Mouse (Mus musculus): ENCODE data around the gene Abi3.

The Abi3 gene

DNA sequence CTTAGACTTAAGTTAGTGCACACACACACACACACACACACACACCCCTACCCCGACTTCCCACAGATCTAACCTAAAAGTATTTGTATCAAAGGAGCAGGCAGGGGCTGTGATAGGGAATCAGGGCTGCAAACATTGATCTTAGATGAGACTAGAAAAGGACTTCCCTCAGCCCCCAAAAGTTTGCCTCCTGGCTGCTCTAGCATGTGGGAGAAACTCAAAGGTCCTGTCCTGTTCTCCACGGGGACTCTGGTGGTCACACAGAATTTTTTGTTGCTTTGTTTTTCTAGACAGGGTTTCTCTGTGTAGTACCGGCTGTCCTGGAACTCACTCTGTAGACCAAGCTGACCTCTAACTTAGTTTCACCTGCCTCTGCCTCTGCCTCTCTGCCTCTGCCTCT, 16.7 kb downstream of the Abi3 start:
- no peak for DNase-seq (ENCODE audit: low spot score in 2 of 2)

DNA sequence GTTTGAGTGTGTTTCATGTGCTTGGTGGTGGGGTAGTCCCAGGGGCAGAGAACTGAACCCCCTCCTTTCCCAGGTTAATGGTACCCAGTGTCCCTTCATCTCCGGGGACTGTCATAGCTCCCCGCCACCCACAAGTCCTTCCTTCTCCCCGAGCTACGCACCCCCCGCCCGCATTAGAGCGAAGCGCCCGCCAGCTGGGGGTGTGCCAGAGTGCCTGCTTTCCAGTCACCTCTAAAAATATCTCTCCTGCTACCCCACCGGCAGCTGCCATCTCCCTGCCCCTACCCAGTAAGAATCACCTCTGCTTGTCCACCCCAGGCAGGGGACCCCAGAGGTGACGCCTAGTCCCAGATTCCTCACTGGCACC, 17.4 kb downstream of the Abi3 start:
- DNase-seq (ENCODE audit: low spot score in 2 of 2) = peak in 1 of 2 experiments; percentile 37

DNA sequence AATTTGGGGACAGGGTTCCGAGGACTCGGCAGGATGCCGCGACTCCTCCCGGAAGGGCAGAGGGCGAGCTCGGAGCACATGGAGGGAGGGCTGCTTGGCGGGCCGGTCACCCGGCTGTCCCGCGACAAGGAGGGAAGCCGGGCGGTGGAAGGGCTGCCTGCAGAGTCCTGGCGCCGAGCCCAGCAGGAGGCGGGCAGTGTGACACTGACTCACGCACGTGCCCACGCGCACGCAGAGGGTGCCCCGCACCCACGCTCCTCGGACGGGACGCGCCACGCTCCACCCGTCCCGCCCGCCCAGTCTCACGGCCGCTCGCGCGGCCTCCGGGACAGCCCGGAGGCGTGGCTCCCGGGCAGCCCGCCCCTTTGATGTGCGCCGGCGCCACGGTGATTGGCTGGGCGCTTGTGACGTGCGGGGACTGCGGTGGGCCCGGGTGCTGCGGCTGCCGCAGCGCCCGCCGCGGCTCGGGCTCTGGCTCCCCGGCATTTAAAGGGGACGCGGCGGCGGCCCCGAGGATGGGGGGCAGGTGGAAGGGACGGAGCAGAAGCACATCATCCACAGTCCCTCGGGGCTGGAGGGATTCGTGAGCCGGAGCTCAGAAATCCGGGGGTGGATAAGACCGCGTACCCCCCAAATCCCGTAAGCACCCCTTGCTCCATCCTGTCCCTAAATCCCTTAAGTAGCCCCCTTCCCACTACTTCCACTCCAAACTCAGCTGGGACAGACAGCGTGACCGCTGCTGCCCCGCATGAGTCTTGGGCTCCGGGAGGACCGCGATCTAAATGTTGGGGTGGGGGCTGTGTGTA, 18.0 kb downstream of the Abi3 start, which contains the start of gene Phospho1:
Gene Phospho1 (plus strand): TSS at position 429 of the 806 bp plus-strand sequence.
- DNase-seq (ENCODE audit: low spot score in 2 of 2) = peak; percentile 77 to 89

DNA sequence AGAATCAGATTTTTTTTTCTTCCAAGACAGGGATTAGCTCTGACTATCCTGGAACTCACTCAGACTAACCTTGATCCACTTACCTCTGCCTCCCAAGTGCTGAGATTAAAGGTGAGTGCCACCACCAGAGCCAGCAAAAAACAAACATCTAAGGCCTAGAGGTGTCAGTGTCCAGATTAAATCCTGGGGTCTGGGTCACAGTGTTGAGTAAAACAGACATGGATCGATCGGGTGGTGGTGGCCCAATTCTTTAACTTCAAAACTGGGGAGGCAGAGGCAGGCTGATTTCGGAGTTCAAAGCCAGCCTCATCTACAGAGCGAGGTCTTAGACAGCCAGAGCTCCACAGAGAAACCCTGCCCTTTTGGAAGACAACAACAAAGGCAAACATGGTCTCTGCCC, 19.8 kb downstream of the Abi3 start:
- no peak for DNase-seq (ENCODE audit: low spot score in 2 of 2)

DNA sequence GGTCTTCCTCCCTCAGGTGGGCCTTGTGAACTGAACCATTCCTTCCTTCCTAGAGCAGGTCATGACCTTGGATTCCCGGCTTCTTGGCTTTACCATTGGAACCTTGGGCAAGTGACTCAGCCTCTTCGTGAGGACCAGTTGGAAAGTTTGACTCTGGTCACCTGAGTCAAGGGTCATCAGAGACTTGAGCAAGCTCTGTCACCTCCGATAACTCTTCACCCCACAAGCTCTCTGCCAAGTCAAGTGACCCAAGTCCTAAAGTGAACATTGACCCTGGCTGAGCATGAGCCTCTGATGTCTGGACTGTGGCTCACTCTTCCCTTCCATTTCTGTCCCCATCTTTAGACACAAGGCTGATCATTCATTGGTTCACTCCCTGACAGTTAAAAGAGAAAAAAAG, 20.8 kb downstream of the Abi3 start:
- DNase-seq (ENCODE audit: low spot score in 2 of 2) = no peak

DNA sequence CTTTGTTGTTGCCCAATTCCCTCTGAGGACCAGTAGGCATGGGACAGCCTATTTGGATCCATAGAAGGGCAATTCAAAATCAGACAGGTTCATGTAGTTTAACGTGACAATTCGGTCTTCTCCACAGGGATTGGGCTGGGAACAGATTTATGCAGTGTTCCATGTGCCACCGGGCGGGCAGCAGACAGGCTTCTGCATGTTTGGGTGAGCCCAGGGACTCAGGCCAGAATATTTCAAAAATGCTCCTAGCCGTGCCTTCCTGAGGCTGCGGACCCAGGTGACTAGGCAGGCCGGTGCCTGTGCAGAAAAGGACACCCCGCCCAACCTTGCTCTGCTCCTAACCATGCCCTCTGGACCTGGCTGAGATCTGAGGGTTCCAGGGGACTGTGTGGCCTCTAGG, 23.1 kb downstream of the Abi3 start:
- DNase-seq (ENCODE audit: low spot score in 2 of 2) = peak in 1 of 2 experiments; percentile 70

DNA sequence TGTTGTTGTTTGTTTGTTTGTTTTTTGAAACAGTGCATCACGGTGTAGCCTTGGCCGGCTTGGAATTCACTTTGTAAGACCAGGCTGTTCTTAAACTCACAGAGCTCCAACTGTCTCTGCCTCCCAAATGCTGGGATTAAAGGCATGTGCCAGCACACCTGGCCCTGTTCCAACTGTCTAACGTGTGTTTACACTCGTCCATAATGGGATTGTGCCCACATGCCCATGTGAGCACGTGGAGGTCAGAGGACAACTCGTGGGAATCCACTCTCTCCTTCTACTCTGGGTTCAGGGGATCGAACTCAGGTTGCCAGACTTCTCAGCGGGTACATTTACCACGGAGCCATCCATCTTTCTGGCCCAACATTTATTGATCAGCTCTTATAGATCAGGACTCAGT, 26.9 kb downstream of the Abi3 start:
- no peak for DNase-seq (ENCODE audit: low spot score in 2 of 2)

DNA sequence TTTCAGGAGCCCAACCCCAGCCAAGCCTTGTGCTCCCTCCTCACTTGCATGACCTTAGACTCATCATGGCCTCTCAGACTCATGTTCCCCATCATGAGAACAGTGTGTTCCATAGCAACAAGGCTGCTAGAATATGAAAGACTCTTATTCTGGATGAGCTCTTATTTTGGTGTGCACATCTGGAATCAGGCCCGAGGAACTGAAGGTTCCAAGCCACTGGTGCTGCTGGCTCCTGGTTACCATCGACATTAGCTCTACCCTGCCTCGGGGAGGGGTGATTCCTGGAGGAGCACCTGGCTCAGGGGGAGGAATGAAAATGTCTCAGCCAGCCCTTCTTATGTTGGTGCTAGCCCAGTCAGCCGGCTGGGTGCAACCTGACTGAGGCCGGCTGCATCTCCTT, 27.4 kb downstream of the Abi3 start:
- no peak for DNase-seq (ENCODE audit: low spot score in 2 of 2)

DNA sequence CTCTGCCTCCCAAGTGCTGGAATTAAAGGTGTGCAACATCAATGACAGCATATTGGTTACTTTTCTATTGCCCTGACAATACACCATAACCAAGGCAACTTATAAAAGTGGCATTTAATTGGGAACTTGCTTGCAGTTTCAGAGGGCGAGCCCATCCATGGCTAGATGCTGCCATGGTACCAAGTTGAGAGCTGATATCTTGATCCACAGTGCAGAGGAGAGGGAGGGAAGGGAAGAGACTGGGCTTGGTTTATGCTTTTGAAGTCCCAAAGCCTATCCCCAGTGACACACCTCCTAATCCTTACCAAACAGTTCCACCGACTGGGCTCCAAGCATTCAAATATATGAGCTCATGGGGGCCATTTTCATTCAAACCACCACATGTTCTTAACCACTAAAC, 28.2 kb downstream of the Abi3 start:
- DNase-seq (ENCODE audit: low spot score in 2 of 2) = no peak

DNA sequence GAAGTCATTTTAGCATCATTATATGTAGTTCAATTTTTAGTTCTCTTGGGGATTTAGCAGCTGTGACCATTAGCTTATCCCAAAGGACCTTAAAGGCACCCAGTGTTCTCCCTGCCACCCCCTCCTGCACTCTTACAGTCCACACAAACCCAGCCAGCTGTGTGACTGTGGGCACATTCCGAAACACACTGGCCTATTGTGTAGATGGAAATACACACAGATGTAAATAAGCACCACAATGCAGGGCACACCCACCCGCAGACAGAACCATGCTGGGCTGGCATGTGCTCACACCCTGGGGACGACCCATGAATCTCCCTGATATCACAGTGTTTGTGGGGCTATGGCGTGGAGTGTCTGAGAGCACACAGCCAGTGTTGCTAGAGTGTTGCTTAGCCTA, 30.1 kb downstream of the Abi3 start:
- DNase-seq (ENCODE audit: low spot score in 2 of 2) = no peak

DNA sequence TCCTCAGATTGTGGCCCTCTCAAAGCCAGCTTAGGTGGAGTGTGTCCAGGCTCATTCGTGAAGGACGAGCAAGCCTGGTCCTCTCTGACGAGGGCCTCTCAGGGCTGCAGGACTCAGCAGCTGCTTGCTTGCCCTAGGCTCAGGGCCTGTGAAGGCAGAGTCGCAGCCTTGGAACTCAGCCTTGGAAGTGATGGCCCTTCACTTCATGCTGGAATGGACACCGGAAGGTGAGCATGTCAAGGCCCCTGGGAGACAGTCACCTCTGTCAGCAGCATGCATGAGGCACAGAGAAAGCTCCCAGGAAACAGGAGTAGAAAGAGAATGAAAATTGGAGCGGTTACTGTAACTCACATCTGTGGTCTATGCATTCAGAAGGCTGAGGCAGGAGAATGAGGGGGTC, 30.5 kb downstream of the Abi3 start:
- no peak for DNase-seq (ENCODE audit: low spot score in 2 of 2)

DNA sequence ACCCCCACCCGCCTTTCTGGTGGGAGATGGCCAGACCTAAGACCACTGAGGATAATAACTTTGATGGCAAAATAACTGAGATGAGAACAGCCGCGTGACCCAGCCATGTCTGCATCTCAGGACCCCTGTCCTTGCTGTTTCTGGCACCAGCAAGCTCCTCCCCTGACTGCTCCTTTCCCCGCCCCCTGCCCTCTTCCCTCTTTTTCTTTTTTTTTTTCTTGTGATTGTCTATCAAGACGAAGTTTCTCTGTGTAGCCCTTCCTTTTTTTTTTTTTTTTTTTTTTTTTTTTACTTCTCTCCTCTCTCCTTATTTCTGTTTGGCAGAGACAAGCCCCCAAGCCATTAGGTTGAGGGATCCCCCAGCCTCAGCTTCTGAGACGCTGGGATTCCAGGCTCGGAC, 31.4 kb downstream of the Abi3 start:
- DNase-seq (ENCODE audit: low spot score in 2 of 2) = no peak

DNA sequence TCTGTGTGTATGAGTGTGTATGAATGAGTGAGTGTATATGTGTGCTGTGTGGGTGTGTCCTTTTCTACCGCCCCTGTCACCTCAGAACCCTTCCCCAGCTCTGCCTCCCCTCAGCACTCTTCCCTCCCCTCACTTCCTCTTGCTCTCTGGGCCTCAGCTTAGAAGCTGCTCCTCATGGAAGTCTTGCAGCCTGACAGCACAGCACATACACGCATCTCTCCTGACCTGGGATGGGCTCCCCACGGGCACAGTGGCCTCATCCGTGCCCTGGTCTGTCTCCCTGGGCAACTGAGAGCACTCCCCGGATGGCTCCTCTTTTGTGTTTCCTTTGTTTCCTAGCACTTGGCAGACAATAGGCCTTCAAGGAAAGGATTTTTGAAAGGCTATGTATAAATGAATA, 32.7 kb downstream of the Abi3 start:
- no peak for DNase-seq (ENCODE audit: low spot score in 2 of 2)

DNA sequence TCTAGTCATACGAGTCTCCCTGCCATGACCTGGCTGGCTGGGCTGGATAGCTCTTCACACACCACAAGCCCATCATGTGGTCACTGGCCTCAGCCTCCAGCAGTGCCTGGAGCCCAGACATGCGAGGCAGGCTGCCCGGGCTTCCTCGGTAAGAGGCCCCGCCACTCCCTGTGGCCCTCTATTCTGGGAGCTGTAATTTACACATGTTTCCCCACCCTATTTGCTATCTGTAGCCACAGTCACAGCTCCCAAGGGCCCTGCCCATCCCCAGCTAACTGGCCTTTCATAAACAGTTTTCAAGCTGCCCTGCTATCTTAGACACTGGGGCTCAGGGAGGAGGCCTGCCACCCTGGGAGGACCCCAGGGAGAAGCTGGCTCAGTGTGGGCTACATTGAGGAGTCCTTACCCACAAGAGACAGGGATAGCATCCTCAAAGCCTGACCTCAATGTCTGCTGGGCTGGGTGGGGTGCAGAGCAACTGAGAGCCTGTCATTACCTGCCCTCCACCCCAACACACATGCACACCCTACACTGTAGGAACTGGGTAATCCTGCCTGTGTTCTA, 33.7 kb downstream of the Abi3 start:
- DNase-seq (ENCODE audit: low spot score in 2 of 2) = no peak

DNA sequence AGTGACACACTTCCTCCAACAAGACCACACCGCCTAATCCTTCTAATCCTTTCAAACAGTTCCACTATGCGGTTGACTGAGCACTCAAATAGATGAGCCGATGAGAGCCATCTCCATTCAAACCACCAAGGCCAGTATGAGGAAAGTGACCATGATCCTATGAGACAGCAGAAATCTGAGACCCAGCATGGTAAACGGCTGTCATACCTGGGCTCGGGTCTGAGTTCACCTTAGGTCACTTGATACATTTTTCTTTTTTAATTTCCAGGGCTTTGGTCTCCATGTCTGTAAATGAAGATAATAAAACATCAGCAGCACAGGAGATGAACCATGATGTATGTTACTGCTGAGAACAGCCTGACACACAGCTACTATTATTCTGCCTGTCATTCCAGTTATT, 34.4 kb downstream of the Abi3 start:
- DNase-seq (ENCODE audit: low spot score in 2 of 2) = no peak

DNA sequence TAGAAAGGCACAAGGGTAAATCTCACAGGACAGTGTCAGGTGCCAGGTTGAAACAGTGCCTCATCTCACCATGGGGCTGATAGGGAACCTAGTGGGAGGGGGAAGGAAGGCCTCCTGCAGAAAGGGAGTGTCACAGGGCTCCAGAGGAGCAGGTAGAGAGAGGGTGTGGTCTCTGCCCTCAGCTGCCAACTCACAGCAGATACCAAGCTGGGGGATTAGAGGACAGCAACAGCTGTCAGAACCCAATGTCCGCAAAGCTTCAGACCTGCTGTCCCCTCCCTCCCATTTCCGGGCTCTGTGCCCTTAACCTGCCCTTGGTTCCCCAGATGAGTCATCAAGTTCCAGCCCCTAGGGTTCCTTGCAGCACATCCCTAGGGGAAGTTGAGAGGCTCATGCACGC, 36.7 kb downstream of the Abi3 start:
- DNase-seq (ENCODE audit: low spot score in 2 of 2) = no peak

DNA sequence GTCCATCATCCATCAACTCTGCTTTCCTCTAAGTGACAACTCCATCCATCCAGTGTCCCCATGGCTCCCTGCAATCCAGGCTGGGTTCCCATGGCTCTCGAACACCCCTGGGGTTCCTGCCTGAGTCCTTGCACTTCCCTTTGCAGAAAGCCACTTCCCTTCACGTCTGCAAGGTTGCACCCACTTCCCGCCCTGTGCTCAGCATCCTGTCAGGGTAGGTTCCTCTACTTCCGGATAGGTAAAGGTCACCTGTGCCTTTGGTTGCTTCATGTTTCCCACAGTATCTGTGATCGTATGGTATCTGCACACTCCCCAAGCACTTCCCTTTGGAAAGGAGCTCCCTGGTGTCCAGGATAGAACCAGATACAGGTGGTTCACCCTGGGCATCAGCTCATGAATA, 37.3 kb downstream of the Abi3 start:
- no peak for DNase-seq (ENCODE audit: low spot score in 2 of 2)

DNA sequence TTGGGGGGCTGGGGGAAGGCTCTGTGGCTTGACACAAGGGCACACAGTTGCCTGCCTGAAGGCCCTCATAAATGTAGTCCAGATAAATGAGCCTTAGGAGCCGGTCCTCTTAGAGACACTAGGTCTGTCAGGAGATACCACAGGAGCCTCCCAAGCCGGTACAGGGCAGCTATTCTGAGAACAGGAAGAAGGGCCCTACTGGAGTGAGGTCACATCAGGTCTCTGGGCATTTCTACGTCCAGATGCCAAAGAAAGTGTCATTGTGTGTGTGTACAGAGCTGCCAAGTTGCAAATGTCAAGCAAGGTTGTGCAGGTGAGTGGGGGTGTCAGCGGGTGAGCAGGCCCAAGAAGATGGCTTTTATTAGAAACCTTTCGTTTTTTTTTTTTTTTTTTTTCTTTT, 46.7 kb downstream of the Abi3 start:
- DNase-seq (ENCODE audit: low spot score in 2 of 2) = no peak

DNA sequence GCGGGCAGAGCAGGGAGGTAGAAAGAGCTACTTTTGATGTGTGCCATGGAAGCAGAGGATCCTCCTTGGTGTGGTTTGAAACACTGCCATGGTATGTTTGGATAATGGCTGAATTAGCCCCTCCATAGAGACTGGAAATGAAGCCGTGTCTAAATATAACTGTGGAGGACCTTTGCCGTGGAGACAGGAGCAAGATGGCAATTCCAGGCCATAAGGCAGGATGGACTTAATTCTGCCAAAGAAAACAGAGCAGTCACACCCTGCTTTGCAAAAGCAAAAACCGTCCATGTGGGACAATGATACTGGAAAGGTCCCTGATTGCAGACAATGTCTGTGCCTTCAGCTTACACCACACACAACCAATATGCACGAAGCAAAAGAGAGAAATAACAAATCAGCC, 48.1 kb downstream of the Abi3 start:
- no peak for DNase-seq (ENCODE audit: low spot score in 2 of 2)

DNA sequence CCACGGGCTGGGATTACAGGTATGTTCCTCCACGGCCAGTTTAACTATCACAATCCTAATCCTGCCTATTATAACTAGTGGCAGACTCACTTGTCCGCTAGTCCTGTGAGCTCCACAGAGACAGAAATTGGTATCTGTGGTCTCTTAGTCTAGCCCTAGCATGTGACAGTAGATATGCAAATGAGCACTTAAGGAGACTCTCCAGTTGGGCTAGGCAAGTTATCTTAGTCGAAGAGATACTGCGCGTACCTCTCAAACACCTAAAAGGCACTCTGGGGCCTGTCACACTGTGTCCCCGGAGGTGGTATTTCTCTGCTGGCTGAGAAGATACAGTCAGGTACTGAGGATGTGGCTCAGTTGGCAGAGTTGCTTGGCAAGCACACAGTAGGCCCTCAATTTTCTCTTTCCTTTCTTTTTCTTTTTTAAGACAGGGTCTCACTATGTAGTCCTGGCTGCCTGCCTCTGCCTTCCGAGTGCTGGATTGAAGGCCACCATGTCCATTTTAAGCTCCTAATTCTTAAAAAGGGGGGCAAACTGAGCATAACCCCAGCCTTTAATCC, 49.2 kb downstream of the Abi3 start:
- DNase-seq (ENCODE audit: low spot score in 2 of 2) = no peak

DNA sequence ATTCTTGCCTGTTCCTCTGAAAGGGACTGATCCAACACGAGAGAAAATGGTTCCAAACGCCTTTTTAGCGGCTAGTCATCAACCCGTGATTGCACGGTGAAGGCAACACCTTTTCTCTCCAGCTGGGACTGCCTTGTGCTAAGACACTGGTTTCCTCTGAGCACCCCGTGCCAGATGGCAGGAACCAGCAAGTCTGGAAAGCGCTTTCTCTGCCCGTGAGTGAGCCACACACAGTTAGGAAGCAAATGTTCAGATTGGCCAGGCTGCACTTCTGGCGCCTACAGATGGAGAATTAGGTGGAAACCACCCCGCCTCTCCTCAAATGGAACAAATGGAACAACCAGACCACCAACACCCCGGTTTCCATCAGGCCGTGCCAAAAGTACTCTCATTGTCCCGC, 50.5 kb downstream of the Abi3 start:
- no peak for DNase-seq (ENCODE audit: low spot score in 2 of 2)

DNA sequence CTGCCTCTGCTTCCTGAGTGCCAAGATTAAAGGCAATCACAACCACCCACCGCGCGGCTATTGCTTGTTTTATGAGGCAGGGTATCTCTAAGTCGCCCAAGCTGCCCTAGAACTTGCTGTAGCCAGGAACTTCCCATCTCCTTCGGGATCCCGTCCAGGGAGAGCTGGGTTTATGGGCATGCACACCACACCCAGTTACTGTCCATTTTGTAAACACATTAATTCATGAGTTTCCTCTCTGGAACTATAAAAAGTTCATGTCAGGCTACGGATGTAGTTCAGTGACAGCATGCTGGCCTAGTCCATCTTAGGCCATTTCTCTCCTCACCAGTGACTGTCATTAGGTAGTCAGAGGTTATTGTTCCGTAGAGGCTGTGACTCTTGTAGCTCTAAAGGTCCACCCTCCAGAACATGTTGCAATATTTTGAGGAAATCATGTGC, 52.8 kb downstream of the Abi3 start:
- DNase-seq (ENCODE audit: low spot score in 2 of 2) = peak in 1 of 2 experiments; percentile 45

DNA sequence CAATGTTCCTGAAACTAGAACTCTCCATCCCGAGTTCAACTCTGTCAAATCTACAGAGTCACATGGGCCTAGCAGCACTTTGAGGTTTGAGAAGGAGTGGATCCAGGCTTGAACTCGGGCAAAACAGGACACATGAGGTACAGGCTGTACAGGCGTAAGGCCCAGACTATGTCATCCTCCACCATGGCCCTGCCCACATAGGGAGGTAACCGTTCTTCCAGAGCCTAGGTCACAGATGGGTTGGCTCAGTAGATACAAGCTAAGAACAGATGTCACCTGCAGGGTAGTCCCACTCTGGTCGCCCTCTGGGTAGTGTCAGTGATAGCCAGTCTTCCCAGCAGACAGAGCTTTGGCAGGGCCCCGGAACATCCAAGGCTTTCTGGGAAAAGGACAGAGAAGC, 55.8 kb downstream of the Abi3 start:
- no peak for DNase-seq (ENCODE audit: low spot score in 2 of 2)

All from urinary bladder, adult 18-20 months (tissue).